ENCODE assay signal across 9 mouse cellular contexts in genomic region chr2:56454611-56455066, GRCm38 (mm10).
DNase-seq lines count a peak whose midpoint lies in the region; ATAC-seq and TF ChIP-seq lines count a peak whose summit lies in the region.
"Had no signal": no experiment of that assay in that cellular context is flagged by ENCODE, and none has a peak within 500 bp of the region (broad histone marks: within the 10 kb centered on the region; RNA-seq: fewer than 3 reads in every experiment).

No protein-coding gene starts in this region.

- no peaks in the 10 kb centered on the region for H3K27me3 ChIP-seq in kidney, postnatal 0 days (ENCODE audit: insufficient read depth, low read length)
- peaks cover 6% of the 10 kb centered on the region; the same call in 1 of the 2 replicates for H3K27me3 ChIP-seq in embryonic facial prominence, embryonic 13.5 days
- H3K27me3 ChIP-seq in hindbrain, embryonic 10.5 days (ENCODE audit: insufficient read depth, poor library complexity, severe bottlenecking), result no peaks in the 10 kb centered on the region
- H3K27me3 ChIP-seq: liver, embryonic 12.5 days had no signal

- no peak for TF ChIP-seq CTCF in kidney, postnatal 0 days (IDR thresholded peaks at IDR 0.05; ENCODE audit: low read depth)

- H3K9ac ChIP-seq in kidney, postnatal 0 days (ENCODE audit: low read depth, low read length), result no peak overlapping the region
- no peak overlapping the region for H3K9ac ChIP-seq in embryonic facial prominence, embryonic 13.5 days
- H3K9ac ChIP-seq: liver, embryonic 12.5 days had no signal

- WGBS in kidney, postnatal 0 days, result 17% methylated on average over 11 of the region's 11 CpGs
- WGBS in embryonic facial prominence, embryonic 13.5 days, result 8% methylated on average over 11 of the region's 11 CpGs
- 9% methylated on average over 11 of the region's 11 CpGs for WGBS in hindbrain, embryonic 10.5 days

- ATAC-seq in kidney, postnatal 0 days (replicated peaks; ENCODE audit: low FRiP score, low read depth), result no peak
- no peak for ATAC-seq in embryonic facial prominence, embryonic 13.5 days (ENCODE audit: insufficient number of reproducible peaks, insufficient read depth, low FRiP score, low TSS enrichment, low read depth)
- ATAC-seq: liver, embryonic 12.5 days had no signal

- no peaks in the 10 kb centered on the region for H3K9me3 ChIP-seq in kidney, postnatal 0 days (replicated peaks; ENCODE audit: low read length)
- no peaks in the 10 kb centered on the region for H3K9me3 ChIP-seq in embryonic facial prominence, embryonic 13.5 days
- no peaks in the 10 kb centered on the region for H3K9me3 ChIP-seq in hindbrain, embryonic 10.5 days
- H3K9me3 ChIP-seq: liver, embryonic 12.5 days had no signal

- H3K36me3 ChIP-seq in kidney, postnatal 0 days (ENCODE audit: insufficient read depth, low read length), result no peaks in the 10 kb centered on the region
- no peaks in the 10 kb centered on the region for H3K36me3 ChIP-seq in embryonic facial prominence, embryonic 13.5 days
- no peaks in the 10 kb centered on the region for H3K36me3 ChIP-seq in hindbrain, embryonic 10.5 days
- H3K36me3 ChIP-seq: liver, embryonic 12.5 days had no signal

- H3K4me1 ChIP-seq in kidney, postnatal 0 days (replicated peaks; ENCODE audit: insufficient read depth, low read length), result no peaks in the 10 kb centered on the region
- no peaks in the 10 kb centered on the region for H3K4me1 ChIP-seq in embryonic facial prominence, embryonic 13.5 days
- peaks cover 29% of the 10 kb centered on the region for H3K4me1 ChIP-seq in hindbrain, embryonic 10.5 days (replicated peaks)
- H3K4me1 ChIP-seq: liver, embryonic 12.5 days had no signal

- H3K4me3 ChIP-seq in kidney, postnatal 0 days (replicated peaks; ENCODE audit: low read depth, low read length), result no peak overlapping the region
- peak overlapping the region; percentile 20 for H3K4me3 ChIP-seq in embryonic facial prominence, embryonic 13.5 days
- H3K4me3 ChIP-seq in hindbrain, embryonic 10.5 days, result peak overlapping the region; percentile 39
- H3K4me3 ChIP-seq: liver, embryonic 12.5 days had no signal

- DNase-seq in kidney, postnatal 0 days (ENCODE audit: low spot score), result no peak
- DNase-seq in kidney, postnatal 36 days, result no peak
- DNase-seq in hindbrain, embryonic 10.5 days (ENCODE audit: low spot score), result peak; percentile 33
- peak; percentile 19 for DNase-seq in neural tube, embryonic 10.5 days (ENCODE audit: extremely low spot score, low spot score)
- no peak for DNase-seq in urinary bladder, adult 18-20 months (ENCODE audit: low spot score in 2 of 2)
- DNase-seq in Muller cell, postnatal 12 days (ENCODE audit: inconsistent ontology term), result no peak
- DNase-seq in spleen, adult 18-20 months, result no peak

- H3K27ac ChIP-seq in kidney, postnatal 0 days, result no peak overlapping the region
- H3K27ac ChIP-seq in embryonic facial prominence, embryonic 13.5 days, result no peak overlapping the region
- H3K27ac ChIP-seq in hindbrain, embryonic 10.5 days, result peak overlapping the region; percentile 66; the same call in 1 of the 2 replicates
- H3K27ac ChIP-seq: liver, embryonic 12.5 days had no signal

- 0 out of 2 replicates have a peak overlapping the region, but pooled peaks have one; percentile 1 for H3K4me2 ChIP-seq in kidney, postnatal 0 days (ENCODE audit: low read length)
- peak overlapping the region; percentile 50 for H3K4me2 ChIP-seq in embryonic facial prominence, embryonic 13.5 days
- H3K4me2 ChIP-seq: liver, embryonic 12.5 days had no signal

Comparison
In these comparisons a context has a peak if more than half of its experiments do, and no peak if none do; other contexts are left out.
1. DNase-seq: peak in hindbrain, embryonic 10.5 days (single experiment) and neural tube, embryonic 10.5 days (single experiment); none in kidney, postnatal 0 days (single experiment), kidney, postnatal 36 days (0 of 2), urinary bladder, adult 18-20 months (0 of 2), Muller cell, postnatal 12 days (single experiment) and spleen, adult 18-20 months (0 of 2).